Mouse (Mus musculus) lung, embryonic 16.5 days (tissue): ENCODE measurements around the gene Myh14. TPM values are rescaled to one million over a fixed set of nuclear protein-coding genes. Genes with fewer than 3 reads are reported as not detected.
A peak's percentile ranks its signal among the peaks of the same experiment; 100 is the strongest.

Experiments used
- ATAC-seq: fragments of 200-750 bp; cut with Nextera tagmentation; 2 replicates; pipeline ENCODE4 v1.8.0; 2017; ENCODE audit warnings: low read depth, mild to moderate bottlenecking, moderate library complexity
- H3K27ac ChIP-seq: fragments of 300-500 bp; sonication (generic); 2 replicates; pipeline ENCODE4 v1.5.1; 2014; ENCODE audit warnings: mild to moderate bottlenecking, control low read depth, low read length
- H3K27me3 ChIP-seq: fragments of 300-500 bp; sonication (generic); 2 replicates; pipeline ENCODE4 v1.6.1; 2014; ENCODE audit warnings: low read depth, low read length, mixed read lengths; ENCODE audit not compliant: control insufficient read depth, insufficient read depth
- H3K36me3 ChIP-seq: fragments of 300-500 bp; sonication (generic); 2 replicates; pipeline ENCODE4 v1.6.1; 2014; ENCODE audit warnings: low read length; ENCODE audit not compliant: control insufficient read depth, insufficient read depth
- H3K4me1 ChIP-seq: fragments of 300-500 bp; sonication (generic); replicated peaks from 2 replicates; pipeline ENCODE4 v1.6.1; 2014; ENCODE audit warnings: low read length, mixed read lengths; ENCODE audit not compliant: control insufficient read depth, insufficient read depth
- H3K4me2 ChIP-seq: fragments of 300-500 bp; sonication (generic); 2 replicates; pipeline ENCODE4 v1.6.1; 2014; ENCODE audit warnings: low read depth, low read length, control low read depth
- H3K4me3 ChIP-seq: fragments of 300-500 bp; sonication (generic); 2 replicates; pipeline ENCODE4 v1.5.1; 2014; ENCODE audit warnings: mild to moderate bottlenecking, low read length, control low read depth
- H3K9ac ChIP-seq: fragments of 300-500 bp; sonication (generic); 2 replicates; pipeline ENCODE4 v1.6.1; 2014; ENCODE audit warnings: low read length, control low read depth
- H3K9me3 ChIP-seq: fragments of 300-500 bp; sonication (generic); 2 replicates; pipeline ENCODE4 v1.6.1; 2016; ENCODE audit warnings: low read length; ENCODE audit not compliant: control insufficient read depth
- WGBS: fragments of 180-500 bp; shearing (Covaris S2); extraction: QIAGEN DNeasy Blood & Tissue Kit; methylation state at CpG from one replicate; pipeline ENCODE4 v1.1.7; 2014; 5-methylcytosine and 5-hydroxymethylcytosine counted together
- polyA plus RNA-seq: library from polyadenylated mRNA; unstranded; fragments of >200 nt; fragmentation: Nextera tagmentation; extraction: Ambion mirVana; gene quantifications from 2 replicates; pipeline ENCODE4 v1.2.1, GENCODE M21; 2015

The Myh14 gene
- polyA plus RNA-seq, 1 experiment from 2014 or later, result 38.8 TPM

- Histone ChIP-seq H3K4me2 (no peak overlapping the region), H3K27ac (no peak overlapping the region; the same call in 1 of the 2 replicates), H3K4me3 (no peak overlapping the region), H3K36me3 (peaks cover 2% of the 10 kb centered on the region; the same call in 1 of the 2 replicates), H3K27me3 (no peaks in the 10 kb centered on the region), H3K4me1 (no peaks in the 10 kb centered on the region; the same call in 1 of the 2 replicates), H3K9me3 (no peaks in the 10 kb centered on the region), H3K9ac (no peak overlapping the region)
- 37% methylated on average over 13 of the region's 13 CpGs for WGBS
- peak; percentile 95 for ATAC-seq
Measured at GRCm38 (mm10) chr7:44630437-44630836, 40.2 kb downstream of the Myh14 start.

- Histone ChIP-seq H3K9ac (no peak overlapping the region), H3K4me1 (no peaks in the 10 kb centered on the region; the same call in 1 of the 2 replicates), H3K27me3 (no peaks in the 10 kb centered on the region), H3K4me3 (no peak overlapping the region), H3K9me3 (no peaks in the 10 kb centered on the region), H3K4me2 (no peak overlapping the region), H3K27ac (no peak overlapping the region), H3K36me3 (peaks cover 2% of the 10 kb centered on the region; the same call in 1 of the 2 replicates)
- 83% methylated on average over 15 of the region's 15 CpGs for WGBS
- ATAC-seq, result no peak
Measured at GRCm38 (mm10) chr7:44628402-44629034, 42.1 kb downstream of the Myh14 start.

GRCm38 (mm10) chr7:44626966-44627365 is 43.7 kb downstream of the Myh14 start:
- ATAC-seq, result no peak
- Histone ChIP-seq H3K36me3 (peaks cover 6% of the 10 kb centered on the region; the same call in 1 of the 2 replicates), H3K27ac (no peak overlapping the region), H3K4me2 (no peak overlapping the region), H3K9ac (no peak overlapping the region), H3K9me3 (no peaks in the 10 kb centered on the region), H3K4me3 (no peak overlapping the region), H3K4me1 (no peaks in the 10 kb centered on the region; the same call in 1 of the 2 replicates), H3K27me3 (no peaks in the 10 kb centered on the region)
- 83% methylated on average over 13 of the region's 13 CpGs for WGBS

GRCm38 (mm10) chr7:44626068-44626385 is 44.6 kb downstream of the Myh14 start:
- H3K9me3 ChIP-seq, result no peaks in the 10 kb centered on the region
- no peaks in the 10 kb centered on the region for H3K27me3 ChIP-seq
- H3K9ac ChIP-seq, result no peak overlapping the region
- no peak overlapping the region for H3K4me3 ChIP-seq
- H3K4me1 ChIP-seq, result no peaks in the 10 kb centered on the region; the same call in 1 of the 2 replicates
- H3K4me2 ChIP-seq, result no peak overlapping the region
- H3K36me3 ChIP-seq, result peaks cover 6% of the 10 kb centered on the region; the same call in 1 of the 2 replicates
- WGBS, result 57% methylated on average over 1 of the region's 1 CpGs
- H3K27ac ChIP-seq, result no peak overlapping the region
- no peak for ATAC-seq

- Histone ChIP-seq H3K27me3 (no peaks in the 10 kb centered on the region), H3K9me3 (no peaks in the 10 kb centered on the region; the same call in 1 of the 2 replicates), H3K27ac (no peak overlapping the region), H3K4me3 (no peak overlapping the region), H3K9ac (no peak overlapping the region), H3K4me2 (no peak overlapping the region), H3K4me1 (no peaks in the 10 kb centered on the region; the same call in 1 of the 2 replicates), H3K36me3 (peaks cover 6% of the 10 kb centered on the region; the same call in 1 of the 2 replicates)
- ATAC-seq, result no peak
- 83% methylated on average over 13 of the region's 13 CpGs for WGBS
Measured at GRCm38 (mm10) chr7:44625241-44626067, 45.2 kb downstream of the Myh14 start.

- no peak overlapping the region for H3K27ac ChIP-seq
- H3K27me3 ChIP-seq, result no peaks in the 10 kb centered on the region
- no peak overlapping the region for H3K9ac ChIP-seq
- no peak for ATAC-seq
- peaks cover 8% of the 10 kb centered on the region for H3K36me3 ChIP-seq
- WGBS, result 61% methylated on average over 14 of the region's 14 CpGs
- H3K4me2 ChIP-seq, result no peak overlapping the region
- no peaks in the 10 kb centered on the region for H3K4me1 ChIP-seq
- peaks cover 2% of the 10 kb centered on the region; the same call in 1 of the 2 replicates for H3K9me3 ChIP-seq
- no peak overlapping the region for H3K4me3 ChIP-seq
Measured at GRCm38 (mm10) chr7:44624828-44625227, 45.8 kb downstream of the Myh14 start.

GRCm38 (mm10) chr7:44624543-44624826 is 46.2 kb downstream of the Myh14 start:
- WGBS, result 66% methylated on average over 3 of the region's 3 CpGs

GRCm38 (mm10) chr7:44623714-44624542 is 46.7 kb downstream of the Myh14 start:
- Histone ChIP-seq H3K4me3 (no peak overlapping the region), H3K27ac (no peak overlapping the region), H3K36me3 (peaks cover 14% of the 10 kb centered on the region), H3K27me3 (no peaks in the 10 kb centered on the region), H3K9ac (no peak overlapping the region), H3K9me3 (peaks cover 2% of the 10 kb centered on the region; the same call in 1 of the 2 replicates), H3K4me1 (no peaks in the 10 kb centered on the region), H3K4me2 (no peak overlapping the region)
- 29% methylated on average over 18 of the region's 18 CpGs for WGBS
- no peak; the same call in 1 of the 2 replicates for ATAC-seq

More at GRCm38 (mm10) chr7:44624543-44624826, 46.2 kb downstream of the Myh14 start:
- Histone ChIP-seq H3K4me1 (no peaks in the 10 kb centered on the region), H3K9me3 (peaks cover 2% of the 10 kb centered on the region; the same call in 1 of the 2 replicates), H3K27me3 (no peaks in the 10 kb centered on the region), H3K9ac (no peak overlapping the region), H3K36me3 (peaks cover 12% of the 10 kb centered on the region), H3K4me2 (no peak overlapping the region), H3K4me3 (no peak overlapping the region), H3K27ac (no peak overlapping the region)
- no peak for ATAC-seq

- 66% methylated on average over 3 of the region's 3 CpGs for WGBS
- Histone ChIP-seq H3K4me1 (no peaks in the 10 kb centered on the region; the same call in 1 of the 2 replicates), H3K4me2 (no peak overlapping the region), H3K27me3 (peaks cover 8% of the 10 kb centered on the region), H3K9me3 (peaks cover 4% of the 10 kb centered on the region; the same call in 1 of the 2 replicates), H3K4me3 (no peak overlapping the region), H3K36me3 (peaks cover 9% of the 10 kb centered on the region), H3K9ac (no peak overlapping the region), H3K27ac (no peak overlapping the region)
- ATAC-seq, result no peak
Measured at GRCm38 (mm10) chr7:44617059-44617458, 53.6 kb downstream of the Myh14 start.
